Mouse (Mus musculus) heart, adult 11 months (tissue): Measurements from ENCODE around the gene Ly6g6e.

Experiments
- DNase-seq: peaks from one replicate; pipeline ENCODE4 v3.0.0; 2022

Ly6g6e gene

DNA sequence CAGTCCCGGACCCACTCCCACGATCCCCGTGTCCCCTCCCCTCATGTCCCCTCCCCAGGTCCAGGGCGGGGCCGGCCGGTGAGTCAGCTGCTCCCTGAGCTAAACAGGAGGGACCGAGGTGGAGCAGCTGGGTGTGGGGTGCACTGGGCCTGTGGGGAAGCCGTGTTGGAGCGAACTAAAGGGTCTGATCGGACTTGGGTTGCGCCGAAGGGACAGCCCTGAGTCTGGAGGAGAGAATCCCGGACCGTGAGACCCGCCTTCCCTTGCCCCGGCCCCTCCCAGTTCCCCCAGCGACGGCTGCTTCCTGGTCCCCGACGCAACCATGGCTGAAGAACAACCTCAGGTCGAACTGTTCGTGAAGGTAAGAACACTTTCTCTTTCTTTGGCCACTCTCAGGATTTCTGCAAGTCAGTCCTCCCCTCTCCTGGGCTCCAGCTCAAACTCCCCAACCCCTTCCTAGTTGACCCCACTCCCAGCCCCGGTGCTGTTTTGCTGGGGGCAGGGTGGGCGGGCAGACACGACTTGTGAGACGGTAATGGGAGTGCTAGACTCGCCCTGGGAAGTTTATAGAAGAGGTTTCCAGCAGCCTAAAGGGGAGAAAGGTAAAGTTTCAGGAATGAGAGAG, 26.5 kb upstream of the Ly6g6e start:
- peak; percentile 99 for DNase-seq

DNA sequence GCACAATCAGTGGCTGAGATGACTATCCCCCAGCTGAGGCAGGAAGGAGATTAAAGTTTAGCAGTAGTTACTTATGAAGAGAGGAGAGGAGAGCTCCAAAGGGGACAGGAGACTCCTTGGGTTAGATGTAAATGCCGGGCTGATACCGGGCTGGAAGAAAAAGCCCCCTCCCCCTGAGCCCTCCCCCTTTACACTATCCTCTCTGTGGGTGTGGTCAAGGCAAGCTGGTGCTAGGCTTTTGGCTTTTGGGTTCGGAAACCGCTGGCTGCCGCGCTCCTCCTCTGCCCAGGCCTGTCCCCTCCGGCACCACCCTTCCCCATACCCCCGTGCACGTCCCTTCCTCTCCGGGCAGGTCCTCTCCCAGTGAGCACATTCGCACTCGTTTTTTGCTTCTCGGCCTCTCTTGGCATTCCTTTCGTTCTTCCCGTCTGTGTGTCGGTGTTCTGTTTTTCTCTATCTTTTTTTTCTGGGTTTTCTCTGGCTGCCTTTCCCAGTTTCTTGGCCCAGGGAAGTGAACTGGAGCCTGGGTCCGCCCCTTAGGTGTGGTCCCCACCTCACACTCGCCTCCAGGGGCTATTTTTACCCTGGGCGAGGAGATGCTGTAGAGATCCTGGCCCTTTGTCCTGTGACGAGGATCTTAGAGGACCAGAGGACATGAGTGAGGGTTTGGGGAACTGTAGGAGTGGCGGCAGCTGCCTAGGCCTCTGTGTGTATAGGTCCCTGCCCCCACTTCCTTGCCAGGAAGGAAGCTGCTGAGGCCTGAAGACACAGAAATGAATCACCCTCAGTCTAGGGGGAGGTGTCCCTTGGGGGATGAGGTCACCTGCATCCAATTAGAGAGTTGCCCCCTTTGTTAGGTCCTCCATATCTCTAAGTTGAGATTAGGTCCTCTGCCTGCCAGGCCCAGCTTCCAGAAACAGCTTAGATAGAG, 25.3 kb upstream of the Ly6g6e start:
- DNase-seq = peak; percentile 99

DNA sequence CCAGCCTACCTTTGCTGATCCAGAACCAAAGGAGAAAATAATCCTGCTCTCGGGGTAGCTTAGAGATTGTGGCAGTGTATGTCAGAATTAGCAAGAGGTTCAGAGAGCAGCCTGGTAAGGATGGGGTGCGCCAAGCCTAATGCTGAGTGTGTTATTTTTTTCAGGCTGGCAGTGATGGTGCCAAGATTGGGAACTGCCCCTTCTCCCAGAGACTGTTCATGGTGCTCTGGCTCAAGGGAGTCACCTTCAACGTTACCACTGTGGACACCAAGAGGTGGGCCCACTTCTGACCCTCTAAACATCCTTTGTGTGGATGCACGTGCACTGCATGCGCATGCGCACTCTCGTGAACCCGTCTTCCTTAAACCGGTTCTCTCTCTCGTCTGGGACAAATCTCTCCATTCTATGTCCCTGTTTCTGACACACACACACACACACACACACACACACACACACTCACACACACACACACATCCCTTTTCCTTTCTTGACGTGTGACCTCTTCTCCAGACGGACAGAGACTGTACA, 24.4 kb upstream of the Ly6g6e start:
- DNase-seq = peak; percentile 92

DNA sequence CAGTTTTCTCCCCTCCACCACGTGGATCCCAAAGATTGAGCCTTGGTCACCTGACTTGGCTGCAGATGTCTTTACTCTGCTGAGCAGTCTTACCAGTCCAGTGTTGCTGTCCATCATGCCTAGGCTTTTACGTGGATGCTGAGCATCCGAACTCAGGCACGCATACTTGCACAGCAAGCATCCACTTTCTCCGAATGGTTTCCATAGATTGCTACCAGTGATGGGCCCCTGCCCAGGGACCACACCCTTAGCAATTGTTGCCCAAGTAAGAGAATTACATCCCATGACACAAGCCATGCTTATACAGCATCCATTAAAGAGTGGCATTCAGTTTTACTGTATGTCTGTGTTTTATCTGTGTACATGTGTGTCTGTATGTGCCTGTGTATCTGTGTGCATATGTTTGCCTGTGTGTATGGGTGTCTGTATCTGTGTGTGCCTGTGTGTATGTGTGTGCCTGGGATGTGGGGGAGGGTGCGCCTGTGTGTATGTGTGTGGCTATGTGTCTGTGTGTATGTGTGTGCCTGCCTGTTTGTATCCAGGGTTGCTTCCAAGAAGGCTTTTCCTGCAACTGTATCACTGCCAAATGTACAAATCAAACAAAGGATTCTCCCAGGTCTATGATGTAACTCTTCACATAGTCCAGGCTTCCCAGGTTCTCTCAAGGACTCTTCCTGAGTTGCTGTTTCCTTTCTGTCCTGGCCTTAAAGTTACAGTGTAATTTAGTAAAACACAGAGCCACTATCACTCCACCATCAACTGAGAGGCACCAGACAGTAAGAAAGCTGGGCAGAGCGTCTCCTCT, 20.8 kb upstream of the Ly6g6e start:
- peak; percentile 94 for DNase-seq

DNA sequence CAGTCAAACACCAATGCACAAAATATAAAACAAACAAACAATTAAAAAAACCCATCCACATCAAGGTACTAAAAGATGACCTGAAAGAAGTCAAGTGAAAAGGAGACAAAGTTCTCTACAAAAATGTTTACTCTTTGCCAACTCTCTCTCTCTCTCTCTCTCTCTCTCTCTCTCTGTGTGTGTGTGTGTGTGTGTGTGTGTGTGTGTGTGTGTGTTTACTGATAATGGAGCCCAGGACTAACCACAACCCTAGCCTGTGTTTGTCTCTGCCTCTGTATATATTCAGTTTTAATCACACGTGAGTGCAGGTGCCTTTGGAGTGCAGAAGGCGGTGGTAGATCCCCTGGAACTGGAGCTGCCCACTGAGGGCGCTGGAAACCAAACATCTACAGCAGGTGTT, 19.6 kb upstream of the Ly6g6e start:
- DNase-seq = no peak

DNA sequence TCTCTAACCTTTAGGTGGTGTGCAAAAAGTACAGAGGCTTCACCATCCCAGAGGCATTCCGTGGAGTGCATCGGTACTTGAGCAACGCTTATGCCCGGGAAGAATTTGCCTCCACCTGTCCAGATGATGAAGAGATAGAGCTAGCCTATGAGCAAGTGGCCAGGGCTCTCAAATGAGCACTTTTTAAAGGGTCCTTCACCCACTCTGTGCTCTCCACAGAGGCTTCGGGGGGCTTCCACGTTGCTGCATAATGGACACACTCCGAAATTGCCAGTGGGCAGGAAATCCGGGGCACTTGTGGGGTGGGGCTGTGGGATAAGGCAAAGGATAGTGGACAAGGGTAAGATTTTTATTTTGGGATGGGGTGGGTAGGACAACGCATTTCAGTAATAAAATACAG, 18.4 kb upstream of the Ly6g6e start:
- DNase-seq = peak; percentile 95

DNA sequence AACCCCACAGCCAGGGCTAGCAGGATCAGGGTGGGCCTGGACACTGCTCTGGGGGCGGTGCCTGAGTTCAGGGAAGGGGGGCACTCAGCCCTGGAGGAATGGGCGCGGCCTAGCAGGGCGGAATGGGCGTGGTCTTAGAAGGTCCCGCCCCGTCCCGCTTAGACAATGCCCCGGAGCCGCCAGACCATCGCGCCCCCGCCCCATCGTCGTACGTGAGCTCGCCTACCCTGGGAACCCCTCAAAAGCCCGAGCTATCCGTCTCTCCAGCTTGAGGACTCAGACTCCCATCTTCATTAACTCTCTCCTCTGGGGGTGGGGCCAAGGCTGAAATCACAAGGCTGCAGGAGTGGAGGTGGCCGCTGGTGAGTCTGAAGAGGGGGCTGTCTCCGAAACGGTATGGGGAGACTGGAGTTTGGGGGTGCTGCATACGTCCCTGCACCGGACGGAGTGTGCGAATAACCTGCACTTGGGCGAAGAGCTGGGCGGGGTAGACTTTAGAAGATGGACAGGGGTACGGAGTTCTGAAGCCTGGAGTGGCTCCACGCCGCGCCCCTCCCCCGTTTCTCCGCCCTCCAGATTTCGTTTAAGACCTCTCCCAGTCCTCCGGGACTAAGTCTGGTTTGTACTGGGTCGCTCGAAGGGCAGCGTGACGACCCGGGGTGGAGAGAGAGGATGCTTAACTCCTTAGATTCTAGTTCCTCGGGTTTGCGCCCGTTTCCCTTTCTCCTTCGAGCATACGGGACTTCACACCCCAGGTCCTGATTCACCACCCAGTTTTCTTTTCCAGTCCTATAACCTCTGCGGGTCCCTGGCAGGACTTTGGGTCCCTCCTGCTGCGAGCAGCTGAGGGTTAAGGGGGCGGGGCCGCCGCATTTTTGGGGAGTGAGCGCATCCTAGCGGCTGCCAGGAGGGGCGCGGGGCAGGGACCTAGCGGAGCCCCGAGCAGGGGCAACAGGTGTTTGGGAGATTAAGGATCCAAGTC, 17.5 kb upstream of the Ly6g6e start, which contains the start of gene Ddah2:
Gene Ddah2 (plus strand): TSS at position 125 of the 982 bp plus-strand sequence.
- peak; percentile 99 for DNase-seq

DNA sequence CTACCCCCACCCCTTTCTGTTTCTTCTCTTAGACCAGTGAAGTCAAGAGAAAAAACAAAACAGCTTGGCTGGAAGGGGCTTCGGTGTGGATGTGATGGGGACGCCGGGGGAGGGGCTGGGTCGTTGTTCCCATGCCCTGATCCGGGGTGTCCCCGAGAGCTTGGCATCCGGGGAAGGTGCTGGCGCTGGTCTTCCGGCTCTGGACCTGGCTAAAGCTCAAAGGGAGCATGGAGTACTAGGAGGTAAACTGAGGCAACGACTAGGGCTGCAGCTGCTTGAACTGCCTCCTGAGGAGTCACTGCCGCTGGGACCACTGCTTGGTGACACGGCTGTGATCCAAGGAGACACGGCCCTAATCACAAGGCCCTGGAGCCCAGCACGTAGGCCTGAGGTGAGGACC, 16.6 kb upstream of the Ly6g6e start:
- peak; percentile 95 for DNase-seq

DNA sequence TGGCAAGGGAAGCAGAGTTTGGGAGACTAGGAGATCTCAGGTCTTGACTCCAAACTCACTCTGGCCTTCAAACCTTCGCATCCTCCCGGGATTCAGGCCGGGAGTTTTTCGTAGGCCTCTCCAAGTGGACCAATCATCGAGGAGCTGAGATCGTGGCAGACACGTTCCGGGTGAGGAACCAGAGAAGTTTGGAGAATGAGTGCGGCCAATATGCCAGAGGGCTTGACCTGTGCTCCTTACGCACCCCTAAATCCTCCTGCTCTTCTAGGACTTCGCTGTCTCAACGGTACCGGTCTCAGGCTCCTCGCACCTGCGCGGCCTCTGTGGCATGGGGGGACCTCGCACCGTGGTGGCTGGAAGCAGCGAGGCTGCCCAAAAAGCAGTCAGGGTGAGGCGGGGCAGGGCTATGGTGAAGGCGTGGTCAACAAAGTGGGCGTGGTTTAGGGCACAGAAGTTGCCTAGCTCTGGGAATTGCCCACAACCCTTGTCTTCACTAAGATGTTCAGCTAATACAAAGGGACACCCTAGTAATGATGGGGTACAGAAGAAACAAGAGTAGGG, 15.9 kb upstream of the Ly6g6e start:
- peak; percentile 96 for DNase-seq

DNA sequence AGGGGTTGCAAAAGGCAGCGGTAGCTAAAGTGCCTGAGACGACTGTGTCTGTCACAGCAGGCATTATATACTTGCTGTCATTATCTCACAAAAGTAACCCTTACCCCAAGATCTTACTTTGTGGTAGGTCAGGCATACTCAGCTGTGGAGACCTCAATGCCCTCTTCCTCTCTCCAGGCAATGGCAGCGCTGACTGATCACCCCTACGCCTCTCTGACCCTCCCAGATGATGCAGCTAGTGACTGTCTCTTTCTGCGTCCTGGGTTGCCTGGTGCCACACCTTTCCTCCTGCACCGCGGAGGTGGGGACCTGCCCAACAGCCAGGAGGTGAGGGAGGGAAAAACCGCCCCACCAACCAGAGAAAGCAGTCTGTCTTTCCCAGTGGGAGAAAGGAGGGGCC, 15.4 kb upstream of the Ly6g6e start:
- peak; percentile 92 for DNase-seq

DNA sequence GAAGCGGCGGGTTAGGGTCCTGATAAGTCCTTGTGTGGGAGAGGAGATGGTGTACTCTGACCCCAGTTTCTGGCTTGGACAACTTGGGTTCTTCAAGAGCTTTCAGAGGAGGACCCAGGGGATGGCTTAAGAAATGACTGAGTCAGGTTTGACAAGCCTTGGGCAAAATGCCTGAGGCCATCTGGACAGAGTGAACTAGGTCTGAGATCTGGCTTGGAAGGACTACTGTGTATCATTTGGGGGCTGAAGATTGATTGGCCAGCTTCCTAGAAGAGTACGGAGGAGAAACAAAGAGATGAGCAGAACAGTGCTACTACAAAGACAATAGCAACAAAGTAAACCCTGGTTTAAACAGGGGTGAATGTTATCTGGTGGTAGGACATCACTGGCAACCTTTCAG, 13.2 kb upstream of the Ly6g6e start:
- peak; percentile 94 for DNase-seq

DNA sequence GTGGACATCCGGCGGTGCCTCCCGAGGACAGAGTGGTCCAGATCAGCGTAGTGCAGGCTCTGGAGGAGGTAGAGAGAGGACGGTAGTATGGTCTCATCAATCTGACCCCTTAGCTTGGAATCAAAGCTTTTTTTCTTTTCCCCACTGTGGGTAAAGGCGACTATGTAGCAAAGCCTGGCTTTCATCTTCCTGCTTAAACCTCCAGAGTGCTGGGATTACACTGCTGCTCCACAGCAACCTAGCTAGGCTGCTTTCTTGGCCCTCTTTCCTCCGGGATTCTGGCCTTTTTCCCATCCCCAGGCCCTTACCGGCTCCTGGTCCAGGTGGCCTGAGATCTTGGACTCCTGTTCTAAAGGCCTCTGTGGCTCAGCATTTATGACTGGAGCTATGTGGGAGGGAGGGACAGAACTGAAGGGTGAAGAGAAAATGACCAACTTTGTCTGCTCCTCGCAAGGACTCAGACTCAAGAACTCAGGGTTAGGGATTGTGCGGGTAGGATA, 12.3 kb upstream of the Ly6g6e start:
- no peak for DNase-seq

DNA sequence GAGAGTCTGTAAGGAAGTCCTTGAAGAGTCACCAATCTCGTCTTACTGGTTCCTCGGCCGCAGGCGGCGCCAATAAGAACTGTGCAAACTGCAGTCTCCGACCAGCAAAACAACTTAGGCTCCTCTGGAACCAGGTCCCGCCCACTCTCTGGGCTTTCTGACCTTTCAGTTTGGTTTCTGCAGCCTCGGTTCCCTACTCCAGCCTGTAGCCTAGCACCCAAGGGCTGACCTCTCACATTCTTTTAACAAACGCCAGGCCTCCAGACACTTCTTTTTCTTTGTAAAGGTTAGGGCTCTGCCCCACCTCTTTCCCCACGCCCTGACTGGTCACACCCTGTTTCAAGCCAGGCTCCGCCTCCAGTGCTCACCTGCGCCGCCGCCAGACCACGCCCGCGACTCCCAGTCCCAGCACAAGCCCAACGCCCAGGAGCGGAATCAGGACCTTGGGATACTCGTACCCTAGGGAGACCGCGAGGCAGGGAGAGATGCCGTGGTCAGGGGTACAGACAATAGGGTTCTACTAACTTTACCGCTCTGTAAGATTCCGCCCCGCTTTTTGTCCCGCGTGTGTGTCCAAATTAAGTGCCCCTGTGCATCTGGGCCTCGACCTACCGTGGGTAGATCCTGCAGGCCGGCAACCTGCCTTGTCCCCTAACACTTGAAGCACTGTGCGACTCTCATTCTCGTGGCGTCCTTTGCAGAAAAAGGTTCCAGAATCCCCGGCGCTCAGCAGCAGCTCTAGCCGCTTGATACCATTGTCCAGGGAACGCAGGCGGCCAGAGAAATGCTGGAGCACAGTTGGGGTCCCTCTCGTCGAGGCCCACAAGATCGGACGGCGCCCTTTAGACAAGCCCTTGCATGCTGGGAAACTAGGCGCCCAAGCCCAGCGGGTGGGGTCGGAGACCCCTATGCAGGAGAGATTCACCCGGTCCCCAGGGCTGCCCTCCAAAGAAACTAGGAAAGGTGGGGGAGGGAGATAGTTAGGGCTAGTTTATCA, 11.5 kb upstream of the Ly6g6e start, which contains the start of gene Ly6g6c:
Gene Ly6g6c (plus strand): TSS at position 438 of the 997 bp plus-strand sequence.
- peak; percentile 97 for DNase-seq

DNA sequence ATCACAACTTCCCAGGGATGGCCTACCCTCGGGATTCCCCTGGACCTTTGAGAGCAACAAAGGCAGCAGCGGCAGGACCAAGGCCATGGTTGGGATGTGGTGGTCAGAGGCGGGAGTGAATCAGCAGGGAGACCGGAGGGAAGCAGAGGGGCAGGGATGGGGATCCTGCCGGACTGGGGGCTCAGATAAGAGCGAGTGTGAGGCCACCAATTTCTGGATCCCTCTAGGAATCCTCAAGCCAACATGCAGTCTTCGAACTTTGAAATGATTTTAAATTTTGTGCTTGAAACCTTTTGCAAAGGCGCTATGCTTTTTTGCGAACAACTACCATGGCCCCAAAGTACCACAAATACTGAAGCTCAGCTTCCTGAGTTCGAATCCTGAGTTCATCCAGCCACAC, 10.6 kb upstream of the Ly6g6e start, which contains the start of gene Mpig6b:
Gene Mpig6b (minus strand): TSS at position 101 of the 400 bp plus-strand sequence.
- DNase-seq = no peak

DNA sequence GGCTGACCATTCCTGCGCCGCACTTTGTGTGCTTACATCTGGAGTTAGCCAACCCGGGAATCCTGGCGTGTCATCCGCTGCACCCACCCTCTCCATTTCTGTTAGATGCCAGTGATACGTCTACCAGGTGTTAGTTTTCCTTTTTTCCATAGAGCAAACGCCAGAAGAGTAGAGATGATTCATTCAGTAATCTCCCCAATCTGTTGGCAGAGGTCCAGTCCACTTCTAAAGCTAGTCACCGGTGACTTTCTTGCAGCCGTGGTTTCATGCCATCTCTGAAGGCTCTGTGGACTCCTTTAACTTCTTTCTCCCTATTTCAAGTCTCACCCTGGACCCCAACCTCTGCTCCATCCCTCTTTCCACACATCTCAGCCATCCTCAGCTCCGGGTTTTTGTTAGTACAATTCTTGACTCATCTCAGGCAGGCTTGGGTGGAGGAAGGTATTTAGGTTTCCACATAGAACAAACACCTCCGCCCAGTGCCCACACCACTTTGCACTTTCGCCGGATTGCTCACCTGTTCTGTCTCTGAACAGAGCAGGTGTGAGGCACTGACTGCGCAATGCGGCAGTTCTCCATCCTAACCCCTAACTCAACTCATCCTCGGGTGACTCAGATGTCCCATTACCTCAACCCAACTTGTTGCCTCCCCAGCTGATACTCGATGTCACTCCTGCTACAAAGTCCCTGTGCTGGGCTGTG, 8.3 kb upstream of the Ly6g6e start:
- DNase-seq = no peak

DNA sequence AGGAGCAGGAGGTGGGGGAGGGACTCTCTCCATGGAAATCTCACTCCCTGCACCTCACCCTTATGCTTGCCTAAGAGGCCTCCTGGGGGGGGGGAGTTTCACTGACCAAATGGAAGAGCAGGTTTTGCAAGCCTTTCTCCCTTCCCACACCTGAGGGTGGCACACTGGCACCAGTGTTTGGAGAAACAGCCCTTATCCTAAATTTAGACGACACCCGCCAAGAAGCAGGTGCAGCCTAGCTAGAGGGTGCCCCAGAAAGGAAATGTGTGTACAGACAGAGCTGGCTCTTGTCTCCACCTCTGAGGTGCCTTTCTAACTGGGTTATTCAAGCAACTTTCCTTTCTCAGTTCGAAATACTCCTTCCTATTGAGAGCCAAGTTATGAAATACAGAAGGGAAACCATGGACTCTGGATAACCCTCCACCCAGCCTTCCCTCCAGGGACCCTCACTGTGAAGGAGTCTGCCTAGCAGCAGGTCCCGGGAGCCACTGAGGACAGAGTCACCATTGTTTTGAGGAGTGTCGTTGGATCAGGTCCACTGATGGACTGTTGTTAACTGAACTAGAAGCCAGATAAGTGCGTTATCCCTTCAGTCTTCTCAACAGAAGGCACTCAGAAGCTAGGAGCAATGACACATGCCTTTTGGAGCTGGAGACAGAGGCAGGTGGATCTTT, 6.0 kb upstream of the Ly6g6e start:
- peak; percentile 95 for DNase-seq

DNA sequence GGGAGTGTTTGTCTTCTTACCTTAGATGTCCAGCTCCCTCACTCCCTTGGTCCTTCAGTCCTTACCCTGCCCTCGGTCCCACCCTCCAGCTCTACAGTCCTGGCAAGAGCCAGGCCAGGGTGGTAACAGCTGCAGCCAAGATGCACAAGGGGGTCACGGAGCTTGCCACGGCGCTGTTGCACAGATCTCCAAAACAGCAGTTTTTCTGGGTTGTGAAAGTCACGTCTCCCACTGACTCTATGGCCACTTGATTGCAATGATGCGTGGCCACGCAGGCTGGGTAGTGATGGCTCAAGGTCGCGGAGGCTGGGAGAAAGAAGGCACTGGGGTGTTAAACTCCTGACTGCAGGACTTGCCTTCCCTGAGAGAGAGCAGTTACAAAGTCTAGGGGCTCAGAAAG, 5.2 kb upstream of the Ly6g6e start:
- DNase-seq = no peak

DNA sequence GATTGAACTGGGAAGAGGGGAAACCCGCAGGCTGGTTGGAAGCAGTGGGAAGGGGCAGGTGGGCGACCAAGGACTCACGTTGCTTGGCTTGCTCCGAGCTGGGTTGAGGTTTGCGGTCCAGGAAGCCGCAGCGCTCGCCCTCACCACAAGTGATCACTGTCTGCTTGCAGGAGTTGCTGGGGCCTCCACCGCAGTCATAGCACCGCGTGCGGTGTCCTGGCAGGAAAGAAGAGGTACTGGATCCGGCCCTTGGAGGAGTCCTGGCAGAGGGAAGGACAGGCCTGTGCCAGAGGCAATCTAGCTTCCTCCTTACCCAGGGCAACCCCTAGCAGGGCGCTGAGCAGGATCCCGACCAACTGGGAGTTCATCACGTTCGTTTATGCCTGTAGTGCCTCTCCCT, 2.6 kb upstream of the Ly6g6e start:
- DNase-seq = no peak

DNA sequence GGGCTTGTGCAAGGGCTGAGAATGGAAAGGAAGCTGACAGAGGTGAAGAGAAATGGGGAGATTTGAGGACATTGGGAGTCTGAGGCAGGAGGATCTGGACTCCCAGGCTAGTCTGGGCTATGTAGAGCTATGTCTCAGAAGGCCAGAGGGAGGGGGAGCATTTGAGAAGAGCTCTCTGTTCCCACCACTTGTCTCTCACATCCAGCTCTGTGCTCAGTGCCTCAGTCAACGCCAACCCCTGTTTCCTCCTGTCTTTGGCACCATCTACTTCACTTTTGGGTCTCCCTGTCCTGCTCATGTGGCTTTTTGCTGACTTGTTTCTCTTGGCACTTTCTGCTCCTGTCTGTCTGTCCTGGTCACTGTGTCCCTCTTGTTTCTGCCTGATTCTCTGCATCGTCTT, 583 bp downstream of the Ly6g6e start:
- peak; percentile 94 for DNase-seq
